Mouse (Mus musculus) T-helper 17 cell (primary cell): ENCODE results near the gene Pcif1.

Experiments
- in situ Hi-C, 2 experiments: fragments of 300-600 bp; cut with MboI, MseI; formaldehyde crosslinking; loops; 1 replicate in 1 of 2; 2 replicates in 1 of 2; pipeline ENCODE4 v1.15.1; 2025; ENCODE audit warnings: high pct_unique_total_duplicates in 2 of 2

The Pcif1 gene

GRCm38 (mm10) chr2:164918325-164918724 lies 39.2 kb downstream of the Pcif1 start:
- in situ Hi-C loops: no loop called here

GRCm38 (mm10) chr2:164921984-164922383 lies 42.9 kb downstream of the Pcif1 start:
- in situ Hi-C loops: no loop called here

GRCm38 (mm10) chr2:164923291-164923690 lies 44.2 kb downstream of the Pcif1 start:
- in situ Hi-C loops: no loop called here

GRCm38 (mm10) chr2:164924100-164924857 lies 45.2 kb downstream of the Pcif1 start:
- in situ Hi-C loops: no loop called here

- in situ Hi-C loops: no loop called here
Measured at GRCm38 (mm10) chr2:164930706-164931581, 51.8 kb downstream of the Pcif1 start.

- in situ Hi-C loops: no loop called here
Measured at GRCm38 (mm10) chr2:164933534-164933933, 54.4 kb downstream of the Pcif1 start.

GRCm38 (mm10) chr2:164935991-164936390 lies 56.9 kb downstream of the Pcif1 start:
- in situ Hi-C loops: no loop called here

- in situ Hi-C loops: no loop called here
Measured at GRCm38 (mm10) chr2:164938146-164939091, 59.3 kb downstream of the Pcif1 start.

- in situ Hi-C loops: no loop called here
Measured at GRCm38 (mm10) chr2:164939106-164939505, 60.0 kb downstream of the Pcif1 start.

- in situ Hi-C loops: no loop called here
Measured at GRCm38 (mm10) chr2:164940140-164940830, 61.2 kb downstream of the Pcif1 start, which contains the start of gene Mmp9. TSS of gene Mmp9 (plus strand) at chr2:164940780.

- in situ Hi-C loops: no loop called here
Measured at GRCm38 (mm10) chr2:164942692-164943290, 63.7 kb downstream of the Pcif1 start.
